Mouse (Mus musculus): ENCODE data around the gene Cyth1. TPM values are rescaled to one million over a fixed set of nuclear protein-coding genes. Genes with fewer than 3 reads are reported as not detected.
A peak's percentile ranks its signal among the peaks of the same experiment; 100 is the strongest.

The Cyth1 gene
- polyA plus RNA-seq, 1 experiment = 16.1 TPM

DNA sequence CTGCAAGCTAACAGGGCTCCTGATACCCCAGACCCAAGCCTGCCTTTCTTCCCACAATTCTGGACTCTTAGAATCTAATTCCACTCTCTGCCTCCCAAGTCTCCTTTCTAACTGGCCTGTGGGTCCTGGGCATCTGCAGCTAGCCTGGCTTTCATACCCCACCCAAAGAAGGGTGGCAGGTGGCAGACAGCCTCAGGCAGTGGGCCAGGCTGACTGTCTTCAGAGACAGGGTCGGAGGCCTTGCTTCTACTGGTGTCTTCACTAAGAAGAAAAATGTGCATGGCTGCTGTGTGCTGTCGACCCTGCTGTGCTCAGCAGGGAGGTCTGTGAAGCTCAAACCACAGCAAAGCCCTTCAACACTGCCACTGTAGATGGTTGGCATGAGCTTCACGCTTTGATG is 39.0 kb downstream of the Cyth1 start:
- peaks cover 5% of the 10 kb centered on the region for H3K36me3 ChIP-seq (ENCODE audit: control insufficient read depth, insufficient read depth)
- no peak overlapping the region for H3ac ChIP-seq (ENCODE audit: control insufficient read depth, insufficient read length)
- peaks cover 39% of the 10 kb centered on the region for H3K79me2 ChIP-seq (ENCODE audit: control insufficient read depth, insufficient read depth)
- no peak overlapping the region for H3K4me3 ChIP-seq
- H3K27me3 ChIP-seq (ENCODE audit: control insufficient read depth, insufficient read depth, insufficient read length) = no peaks in the 10 kb centered on the region
- TF ChIP-seq TCF12 (IDR thresholded peaks at IDR 0.05; ENCODE audit: insufficient read depth, poor library complexity, severe bottlenecking) (no peak), MYOD1 (IDR thresholded peaks at IDR 0.05; ENCODE audit: control insufficient read depth in 1 of 3, insufficient read length in 2 of 3, low read depth in 2 of 3) (peak in 1 of 3 experiments; percentile 40), MYOG (IDR thresholded peaks at IDR 0.05; ENCODE audit: control insufficient read depth in 1 of 3, insufficient read depth in 1 of 3, insufficient read length in 2 of 3, low read depth in 2 of 3) (peak in 1 of 3 experiments; percentile 44)
- H3K4me2 ChIP-seq (ENCODE audit: low read depth) = no peak overlapping the region

DNA sequence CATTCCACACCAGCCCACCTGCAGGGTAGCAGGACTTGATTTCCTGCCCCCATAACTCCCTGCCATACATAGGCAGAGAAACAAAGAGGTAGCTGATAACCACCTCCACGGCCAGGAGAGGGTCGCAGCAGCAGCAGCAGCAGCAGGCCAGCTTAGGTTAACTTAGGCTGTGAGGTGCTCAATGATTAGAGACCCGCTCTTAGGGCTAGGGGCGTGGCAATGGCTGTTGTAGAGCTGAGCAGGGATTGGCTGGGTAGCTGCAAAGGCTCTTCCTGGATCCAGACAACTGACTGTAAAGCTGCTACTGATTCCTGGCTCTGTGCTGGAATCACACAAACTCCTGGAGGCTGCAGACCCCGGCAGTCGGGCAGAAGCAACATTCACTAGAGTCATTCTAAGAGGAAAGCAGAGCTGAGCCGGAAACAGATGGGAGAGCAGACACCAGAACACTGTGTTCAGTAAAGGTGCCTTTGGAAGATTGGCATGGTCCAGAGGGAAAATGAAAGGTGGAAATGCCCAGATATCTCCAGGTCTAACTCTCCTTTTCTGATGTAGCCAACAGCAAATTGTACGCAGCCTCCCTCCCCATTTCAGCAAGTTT is 39.6 kb downstream of the Cyth1 start:
- TF ChIP-seq E2F4 (IDR thresholded peaks at IDR 0.05; ENCODE audit: insufficient read depth) (no peak), POLR2A (IDR thresholded peaks at IDR 0.05; ENCODE audit: insufficient read length, low read depth) (no peak), SRF (IDR thresholded peaks at IDR 0.05; ENCODE audit: control insufficient read depth, insufficient read length, low read depth) (no peak)
- H3K4me2 ChIP-seq (ENCODE audit: low read depth) = no peak overlapping the region
- no peak overlapping the region for H3K4me3 ChIP-seq
- no peaks in the 10 kb centered on the region for H3K27me3 ChIP-seq (ENCODE audit: control insufficient read depth, insufficient read depth, insufficient read length)
- H3ac ChIP-seq (ENCODE audit: control insufficient read depth, insufficient read length) = no peak overlapping the region
- peaks cover 5% of the 10 kb centered on the region for H3K36me3 ChIP-seq (ENCODE audit: control insufficient read depth, insufficient read depth)
- H3K79me2 ChIP-seq (ENCODE audit: control insufficient read depth, insufficient read depth) = peaks cover 35% of the 10 kb centered on the region

DNA sequence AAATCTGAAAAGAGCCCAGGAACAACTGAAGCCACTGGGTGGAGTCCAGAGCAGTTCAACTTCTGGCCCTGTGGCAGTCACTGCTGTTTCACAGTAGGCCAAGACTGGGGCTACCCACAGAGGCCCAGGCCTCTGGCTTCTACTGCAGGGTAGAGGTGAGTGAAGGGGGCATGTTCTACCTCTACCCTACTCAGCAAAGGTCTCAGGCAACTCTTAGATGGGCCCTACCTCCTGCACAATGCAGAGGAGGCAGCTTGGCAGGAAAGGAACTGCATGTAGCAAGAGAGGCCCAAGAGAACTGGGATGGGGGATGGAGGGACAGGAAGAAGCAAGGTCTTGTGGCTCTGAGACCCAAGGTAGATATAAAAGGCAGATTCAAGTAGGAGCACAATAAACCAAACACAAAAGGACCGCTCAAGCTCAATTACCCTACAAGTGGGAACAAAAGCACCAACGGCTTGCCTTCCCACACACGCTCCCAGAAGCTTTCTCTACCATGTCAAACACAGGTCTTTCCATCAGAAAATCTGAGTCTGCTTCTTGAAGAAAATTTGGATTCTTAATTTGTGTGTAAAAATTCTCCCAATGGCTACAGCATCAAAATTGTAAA is 40.9 kb downstream of the Cyth1 start:
- H3ac ChIP-seq (ENCODE audit: control insufficient read depth, insufficient read length) = no peak overlapping the region
- peaks cover 5% of the 10 kb centered on the region for H3K36me3 ChIP-seq (ENCODE audit: control insufficient read depth, insufficient read depth)

DNA sequence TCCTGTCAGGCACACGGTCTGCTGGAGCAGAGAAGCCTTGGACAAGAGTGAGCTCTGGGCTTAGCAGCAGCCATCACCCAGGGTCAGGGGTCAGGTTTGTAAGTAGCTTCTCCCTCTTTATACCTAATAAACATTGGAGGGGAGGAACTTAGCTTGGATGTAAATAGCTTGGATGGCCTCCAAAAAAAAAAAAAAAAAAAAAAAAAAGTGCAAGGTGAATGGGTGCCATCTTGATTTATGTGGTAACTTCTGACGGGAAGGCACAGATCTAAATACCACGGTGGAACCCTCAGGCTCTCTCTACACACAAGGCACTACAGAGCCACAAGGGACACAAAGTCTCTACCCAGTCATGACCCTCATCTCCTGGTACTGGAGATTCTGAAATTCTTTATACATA is 42.1 kb downstream of the Cyth1 start:
- peaks cover 32% of the 10 kb centered on the region for H3K79me2 ChIP-seq (ENCODE audit: control insufficient read depth, insufficient read depth)
- TF ChIP-seq TCF12 (IDR thresholded peaks at IDR 0.05; ENCODE audit: insufficient read depth, poor library complexity, severe bottlenecking) (no peak), E2F4 (IDR thresholded peaks at IDR 0.05; ENCODE audit: insufficient read depth) (no peak), POLR2A (IDR thresholded peaks at IDR 0.05; ENCODE audit: insufficient read length, low read depth) (no peak), REST (IDR thresholded peaks at IDR 0.05; ENCODE audit: insufficient read depth, insufficient read length) (no peak), MYOD1 (IDR thresholded peaks at IDR 0.05; ENCODE audit: control insufficient read depth in 1 of 3, insufficient read length in 2 of 3, low read depth in 2 of 3) (no peak), MAX (IDR thresholded peaks at IDR 0.05; ENCODE audit: low read depth) (no peak), CEBPB (IDR thresholded peaks at IDR 0.05; ENCODE audit: insufficient read depth, poor library complexity, severe bottlenecking) (no peak), USF1 (IDR thresholded peaks at IDR 0.05; ENCODE audit: low read depth) (no peak), SRF (IDR thresholded peaks at IDR 0.05; ENCODE audit: control insufficient read depth, insufficient read length, low read depth) (no peak), POLR2AphosphoS2 (IDR thresholded peaks at IDR 0.05; ENCODE audit: insufficient read length, low read depth) (no peak), MYOG (IDR thresholded peaks at IDR 0.05; ENCODE audit: control insufficient read depth in 1 of 3, insufficient read depth in 1 of 3, insufficient read length in 2 of 3, low read depth in 2 of 3) (no peak), TCF3 (IDR thresholded peaks at IDR 0.05; ENCODE audit: insufficient read length, low read depth) (no peak)
- H3K4me3 ChIP-seq = no peak overlapping the region
- H3K27me3 ChIP-seq (ENCODE audit: control insufficient read depth, insufficient read depth, insufficient read length) = no peaks in the 10 kb centered on the region
- no peak overlapping the region for H3ac ChIP-seq (ENCODE audit: control insufficient read depth, insufficient read length)
- no peak overlapping the region for H3K4me2 ChIP-seq (ENCODE audit: low read depth)
- peaks cover 5% of the 10 kb centered on the region for H3K36me3 ChIP-seq (ENCODE audit: control insufficient read depth, insufficient read depth)

More for the DNA sequence above, 40.9 kb downstream of the Cyth1 start:
- TF ChIP-seq MYOG (IDR thresholded peaks at IDR 0.05; ENCODE audit: control insufficient read depth in 1 of 3, insufficient read depth in 1 of 3, insufficient read length in 2 of 3, low read depth in 2 of 3) = no peak
- no peak for TF ChIP-seq POLR2A (IDR thresholded peaks at IDR 0.05; ENCODE audit: insufficient read length, low read depth)
- TF ChIP-seq POLR2AphosphoS2 (IDR thresholded peaks at IDR 0.05; ENCODE audit: insufficient read length, low read depth) = no peak
- Histone ChIP-seq H3K79me2 (ENCODE audit: control insufficient read depth, insufficient read depth) (peaks cover 35% of the 10 kb centered on the region), H3K4me3 (no peak overlapping the region), H3K4me2 (ENCODE audit: low read depth) (no peak overlapping the region), H3K27me3 (ENCODE audit: control insufficient read depth, insufficient read depth, insufficient read length) (no peaks in the 10 kb centered on the region)

DNA sequence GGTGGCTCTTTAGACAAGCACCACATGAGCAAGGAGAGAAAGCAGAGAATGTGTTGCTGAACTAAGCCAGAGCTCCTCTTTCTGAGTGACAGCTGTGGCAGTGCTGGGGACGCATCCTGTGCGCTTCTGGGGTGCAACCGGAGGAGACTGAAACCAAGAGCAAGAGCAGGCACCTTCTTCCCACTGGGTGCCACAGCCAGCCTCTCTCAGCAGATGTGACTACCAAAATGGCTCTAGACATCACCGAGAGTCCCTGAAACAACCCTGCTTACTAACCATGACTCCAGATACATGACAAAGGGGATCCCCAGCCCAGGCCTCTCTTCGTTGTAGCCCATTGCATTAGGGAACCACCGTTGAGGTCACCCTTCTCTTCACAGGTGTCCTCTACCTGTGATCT is 44.9 kb downstream of the Cyth1 start:
- Histone ChIP-seq H3ac (ENCODE audit: control insufficient read depth, insufficient read length) (no peak overlapping the region), H3K4me3 (no peak overlapping the region), H3K4me2 (ENCODE audit: low read depth) (no peak overlapping the region), H3K79me2 (ENCODE audit: control insufficient read depth, insufficient read depth) (peaks cover 43% of the 10 kb centered on the region), H3K36me3 (ENCODE audit: control insufficient read depth, insufficient read depth) (peaks cover 5% of the 10 kb centered on the region), H3K27me3 (ENCODE audit: control insufficient read depth, insufficient read depth, insufficient read length) (no peaks in the 10 kb centered on the region)
- TF ChIP-seq POLR2A (IDR thresholded peaks at IDR 0.05; ENCODE audit: insufficient read length, low read depth) (no peak), USF1 (IDR thresholded peaks at IDR 0.05; ENCODE audit: low read depth) (no peak), POLR2AphosphoS2 (IDR thresholded peaks at IDR 0.05; ENCODE audit: insufficient read length, low read depth) (no peak), MAX (IDR thresholded peaks at IDR 0.05; ENCODE audit: low read depth) (no peak), MYOD1 (IDR thresholded peaks at IDR 0.05; ENCODE audit: control insufficient read depth in 1 of 3, insufficient read length in 2 of 3, low read depth in 2 of 3) (no peak), TCF3 (IDR thresholded peaks at IDR 0.05; ENCODE audit: insufficient read length, low read depth) (no peak), MYOG (IDR thresholded peaks at IDR 0.05; ENCODE audit: control insufficient read depth in 1 of 3, insufficient read depth in 1 of 3, insufficient read length in 2 of 3, low read depth in 2 of 3) (no peak), E2F4 (IDR thresholded peaks at IDR 0.05; ENCODE audit: insufficient read depth) (no peak), TCF12 (IDR thresholded peaks at IDR 0.05; ENCODE audit: insufficient read depth, poor library complexity, severe bottlenecking) (no peak)

All from myocyte (in vitro differentiated cells).